Mouse (Mus musculus) ES-Bruce4 (cell line): ENCODE data around the gene Tie1. TPM values are rescaled to one million over a fixed set of nuclear protein-coding genes. Genes with fewer than 3 reads are reported as not detected.

Source experiments
- H3K27ac ChIP-seq: 2 replicates; pipeline ENCODE4 v1.5.1; 2012; ENCODE audit warnings: low read length, inconsistent platforms; ENCODE audit not compliant: insufficient read depth
- H3K27me3 ChIP-seq: 2 replicates; pipeline ENCODE4 v1.6.1; 2012; ENCODE audit warnings: mild to moderate bottlenecking, low read length, inconsistent platforms; ENCODE audit not compliant: control insufficient read depth, poor library complexity, insufficient read depth, severe bottlenecking
- H3K36me3 ChIP-seq: 2 replicates; pipeline ENCODE4 v1.6.1; 2012; ENCODE audit warnings: inconsistent platforms, mild to moderate bottlenecking, low read length, moderate library complexity; ENCODE audit not compliant: control insufficient read depth, poor library complexity, insufficient read depth, severe bottlenecking
- H3K4me1 ChIP-seq: one replicate; pipeline ENCODE4 v1.8.1; 2011; ENCODE audit warnings: low read length; ENCODE audit not compliant: control insufficient read depth, insufficient read depth
- H3K4me3 ChIP-seq: 2 replicates; pipeline ENCODE4 v1.5.1; 2011; ENCODE audit warnings: low read depth, mild to moderate bottlenecking, low read length
- H3K9ac ChIP-seq: 2 replicates; pipeline ENCODE4 v1.6.1; 2012; ENCODE audit warnings: low read depth, mild to moderate bottlenecking, inconsistent platforms; ENCODE audit not compliant: poor library complexity, severe bottlenecking
- H3K9me3 ChIP-seq: replicated peaks from 2 replicates; pipeline ENCODE4 v1.6.1; 2012; ENCODE audit warnings: mild to moderate bottlenecking, low read length, inconsistent platforms; ENCODE audit not compliant: control insufficient read depth, poor library complexity, insufficient read depth, severe bottlenecking
- CTCF ChIP-seq: IDR thresholded peaks from one replicate; pipeline ENCODE4 v1.8.1; 2011; ENCODE audit warnings: low read depth, low read length
- EP300 ChIP-seq: IDR thresholded peaks from 2 replicates; pipeline ENCODE4 v1.6.1; 2011; ENCODE audit warnings: low read depth, low read length; ENCODE audit not compliant: insufficient read depth
- POLR2A ChIP-seq: IDR thresholded peaks from one replicate; pipeline ENCODE4 v1.8.1; 2011; ENCODE audit warnings: low read length; ENCODE audit not compliant: insufficient read depth
- polyA plus RNA-seq: library from polyadenylated mRNA; stranded (reverse); fragments of >200 nt; gene quantifications from 2 replicates; pipeline ENCODE4 v1.2.4, GENCODE M21; 2011; ENCODE audit warnings: low read depth; ENCODE audit not compliant: missing spikeins, insufficient read depth, insufficient read length

Gene Tie1
- polyA plus RNA-seq, 1 experiment: 0.19 TPM

DNA sequence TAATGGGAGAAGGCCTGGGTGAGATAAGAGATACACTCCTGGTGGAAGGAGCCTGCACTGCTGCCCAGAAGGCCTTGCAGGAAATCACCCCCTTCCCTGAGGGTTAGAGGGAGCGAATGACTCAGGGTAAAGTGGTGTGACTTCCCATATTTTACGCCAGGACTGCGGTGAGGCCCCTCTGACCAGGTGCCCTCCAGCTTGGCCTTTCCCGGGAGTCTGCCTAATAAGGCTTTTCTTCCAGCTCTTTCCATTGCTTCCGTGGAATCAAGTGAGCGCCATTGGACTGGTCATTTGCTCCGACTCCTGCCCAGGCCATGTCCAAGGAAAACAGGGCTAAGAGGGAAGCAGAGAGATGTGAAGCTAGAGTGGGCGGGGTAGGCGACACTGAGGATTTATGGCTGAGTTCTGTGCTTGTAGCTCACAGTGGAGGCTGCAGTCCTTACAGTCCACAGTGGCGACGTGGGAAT lies 24.1 kb downstream of the Tie1 start:
- H3K9ac ChIP-seq: no peak overlapping the region
- no peaks in the 10 kb centered on the region for H3K9me3 ChIP-seq
- H3K4me3 ChIP-seq: no peak overlapping the region
- no peak overlapping the region for H3K27ac ChIP-seq
- no peaks in the 10 kb centered on the region for H3K4me1 ChIP-seq
- no peaks in the 10 kb centered on the region for H3K36me3 ChIP-seq
- no peaks in the 10 kb centered on the region for H3K27me3 ChIP-seq
- TF ChIP-seq EP300 (no peak), CTCF (no peak), POLR2A (no peak)

DNA sequence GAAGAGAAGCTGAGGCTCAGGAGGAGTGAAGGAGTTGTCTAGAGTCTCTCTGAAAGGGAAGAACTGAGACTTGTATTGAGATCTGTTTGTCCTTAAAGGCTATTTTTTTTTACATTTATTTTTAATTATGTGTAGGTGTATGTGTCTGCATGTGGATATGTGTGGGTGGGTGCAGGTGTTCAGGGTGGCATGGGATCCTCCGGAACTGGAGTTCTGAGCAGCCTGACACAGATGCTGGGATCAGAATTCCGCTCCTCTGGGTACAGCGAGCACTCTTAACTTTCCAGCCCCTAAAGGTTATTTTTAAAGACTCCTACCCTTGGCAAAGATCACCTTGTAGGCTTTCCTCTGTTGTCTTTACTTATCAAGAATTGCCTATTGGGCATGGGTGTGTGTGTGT lies 24.9 kb downstream of the Tie1 start:
- Histone ChIP-seq H3K4me1 (no peaks in the 10 kb centered on the region), H3K27ac (no peak overlapping the region), H3K27me3 (no peaks in the 10 kb centered on the region), H3K9me3 (no peaks in the 10 kb centered on the region), H3K4me3 (no peak overlapping the region), H3K9ac (no peak overlapping the region), H3K36me3 (no peaks in the 10 kb centered on the region)
- TF ChIP-seq CTCF: no peak
- TF ChIP-seq EP300: no peak
- no peak for TF ChIP-seq POLR2A

DNA sequence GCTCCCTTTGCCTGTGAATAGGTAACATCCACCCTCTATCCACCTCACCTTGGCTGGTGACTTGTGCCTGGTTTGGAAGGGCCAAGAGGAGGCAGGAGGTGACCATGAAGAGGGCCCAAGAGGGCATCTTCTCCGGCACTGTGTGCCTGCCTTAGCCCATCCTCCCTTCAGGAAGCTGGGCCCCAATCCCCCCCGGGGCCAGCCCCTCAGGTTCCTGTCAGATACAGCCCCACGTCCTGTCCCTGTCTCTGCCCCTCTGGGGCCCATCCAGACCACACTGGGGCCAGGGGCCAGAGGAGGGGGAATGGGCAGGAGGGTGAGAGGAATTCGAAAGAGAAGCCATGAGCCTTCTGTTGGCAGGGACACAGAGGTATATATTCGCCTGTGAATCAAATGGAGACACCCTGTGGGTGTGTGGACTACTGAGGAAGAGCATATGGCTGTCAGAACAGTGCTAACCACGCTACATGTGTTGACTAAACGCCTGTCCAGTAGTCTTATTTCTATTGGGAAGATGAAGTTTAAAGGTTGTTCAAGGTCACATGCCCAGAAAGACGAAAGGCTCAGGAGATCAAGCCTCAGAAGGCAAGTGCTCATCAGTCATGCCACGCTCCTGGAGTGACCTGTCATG lies 32.4 kb downstream of the Tie1 start, which contains the start of gene Mpl:
Mpl (minus strand) TSS at position 169 of the 631 bp plus-strand sequence.
- no peak within 1 kb of the TSS for H3K9ac ChIP-seq
- no peak within 1 kb of the TSS for H3K4me3 ChIP-seq
- no peak within 1 kb of the TSS for H3K27ac ChIP-seq
- no peaks in the 10 kb centered on the region for H3K9me3 ChIP-seq
- H3K4me1 ChIP-seq: no peaks in the 10 kb centered on the region
- no peak for TF ChIP-seq EP300
- TF ChIP-seq CTCF: no peak
- no peak for TF ChIP-seq POLR2A
- no peaks in the 10 kb centered on the region for H3K36me3 ChIP-seq
- H3K27me3 ChIP-seq: no peaks in the 10 kb centered on the region

GRCm38 (mm10) chr4:118446415-118447153 lies 43.3 kb downstream of the Tie1 start:
- H3K27me3 ChIP-seq: no peaks in the 10 kb centered on the region
- TF ChIP-seq POLR2A (no peak), CTCF (no peak), EP300 (no peak)
- no peaks in the 10 kb centered on the region for H3K36me3 ChIP-seq
- H3K9ac ChIP-seq: 0 out of 2 replicates have a peak overlapping the region, but pooled peaks have one; percentile 20
- H3K4me3 ChIP-seq: peak overlapping the region; percentile 45
- no peak overlapping the region for H3K27ac ChIP-seq
- H3K9me3 ChIP-seq: no peaks in the 10 kb centered on the region
- peaks cover 3% of the 10 kb centered on the region for H3K4me1 ChIP-seq

GRCm38 (mm10) chr4:118445781-118446414 lies 44.0 kb downstream of the Tie1 start:
- H3K9ac ChIP-seq: 0 out of 2 replicates have a peak overlapping the region, but pooled peaks have one; percentile 20
- no peaks in the 10 kb centered on the region for H3K36me3 ChIP-seq
- H3K27ac ChIP-seq: no peak overlapping the region
- H3K27me3 ChIP-seq: no peaks in the 10 kb centered on the region
- peaks cover 3% of the 10 kb centered on the region for H3K4me1 ChIP-seq
- H3K9me3 ChIP-seq: no peaks in the 10 kb centered on the region
- no peak for TF ChIP-seq POLR2A
- TF ChIP-seq EP300: 0 out of 2 replicates have a peak, but pooled peaks have one; percentile 44
- TF ChIP-seq CTCF: peak; percentile 45
- peak overlapping the region; percentile 45 for H3K4me3 ChIP-seq
